Mouse (Mus musculus): ENCODE measurements around the gene Gm10720. TPM values are rescaled to one million over a fixed set of nuclear protein-coding genes. Genes with fewer than 3 reads are reported as not detected.
A peak's percentile ranks its signal among the peaks of the same experiment; 100 is the strongest.
"Not testable (repeated sequence)": the region's sequence is repeated elsewhere in the genome, so short reads cannot be mapped to it uniquely, and the experiment has no call there.

Gene Gm10720
- polyA plus RNA-seq (2014; fragmentation: Nextera tagmentation; extraction: Ambion mirVana), result not detected in 2 replicates

DNA sequence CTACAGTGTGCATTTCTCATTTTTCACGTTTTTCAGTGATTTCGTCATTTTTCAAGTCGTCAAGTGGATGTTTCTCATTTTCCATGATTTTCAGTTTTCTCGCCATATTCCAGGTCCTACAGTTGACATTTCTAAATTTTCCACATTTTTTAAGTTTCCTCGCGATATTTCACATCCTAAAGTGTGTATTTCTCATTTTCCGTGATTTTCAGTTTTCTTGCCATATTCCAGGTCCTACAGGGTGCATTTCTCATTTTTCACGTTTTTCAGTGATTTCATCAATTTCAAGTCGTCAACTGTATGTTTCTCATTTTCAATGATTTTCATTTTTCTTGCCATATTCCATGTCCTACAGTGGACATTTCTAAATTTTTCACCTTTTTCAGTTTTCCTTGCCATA, at the start of gene Gm10720:
Gene Gm10720, plus strand, starts transcription at position 301 of the 400 bp plus-strand sequence.
- H3K4me2 ChIP-seq (ENCODE audit: low read length); H3K27me3 ChIP-seq (replicated peaks; ENCODE audit: control insufficient read depth, insufficient read depth, low read length); DNase-seq (ENCODE audit: low spot score); H3K4me1 ChIP-seq (ENCODE audit: control insufficient read depth, insufficient read depth, low read length); H3K4me3 ChIP-seq (ENCODE audit: low read depth, low read length); H3K9me3 ChIP-seq (replicated peaks; ENCODE audit: control insufficient read depth, low read length); ATAC-seq; H3K9ac ChIP-seq (ENCODE audit: low read length); H3K36me3 ChIP-seq (ENCODE audit: control insufficient read depth, insufficient read depth, low read length); H3K27ac ChIP-seq (ENCODE audit: low read depth, low read length): not testable (repeated sequence)
- WGBS, result 58% methylated on average over 4 of the region's 9 CpGs

DNA sequence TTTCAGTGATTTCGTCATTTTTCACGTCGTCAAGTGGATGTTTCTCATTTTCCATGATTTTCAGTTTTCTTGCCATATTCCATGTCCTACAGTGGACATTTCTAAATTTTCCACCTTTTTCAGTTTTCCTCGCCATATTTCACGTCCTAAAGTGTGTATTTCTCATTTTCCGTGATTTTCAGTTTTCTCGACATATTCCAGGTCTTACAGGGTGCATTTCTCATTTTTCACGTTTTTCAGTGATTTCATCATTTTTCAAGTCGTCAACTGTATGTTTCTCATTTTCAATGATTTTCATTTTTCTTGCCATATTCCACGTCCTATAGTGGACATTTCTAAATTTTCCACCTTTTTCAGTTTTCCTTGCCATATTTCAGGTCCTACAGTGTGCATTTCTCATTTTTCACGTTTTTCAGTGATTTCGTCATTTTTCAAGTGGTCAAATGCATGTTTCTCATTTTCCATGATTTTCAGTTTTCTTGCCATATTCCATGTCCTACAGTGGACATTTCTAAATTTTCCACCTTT, 14.9 kb upstream of the Gm10720 start, which contains the start of gene Gm10722:
Gene Gm10722, plus strand, starts transcription at position 478 of the 528 bp plus-strand sequence.
- 70% methylated on average over 12 of the region's 12 CpGs for WGBS
- not testable (repeated sequence) for H3K27ac ChIP-seq (ENCODE audit: low read depth, low read length); ATAC-seq; H3K27me3 ChIP-seq (replicated peaks; ENCODE audit: control insufficient read depth, insufficient read depth, low read length); H3K4me2 ChIP-seq (ENCODE audit: low read length); H3K9ac ChIP-seq (ENCODE audit: low read length); H3K4me3 ChIP-seq (ENCODE audit: low read depth, low read length); H3K4me1 ChIP-seq (ENCODE audit: control insufficient read depth, insufficient read depth, low read length); H3K36me3 ChIP-seq (ENCODE audit: control insufficient read depth, insufficient read depth, low read length); H3K9me3 ChIP-seq (replicated peaks; ENCODE audit: control insufficient read depth, low read length)
- peak; percentile 12 for DNase-seq (ENCODE audit: low spot score)

DNA sequence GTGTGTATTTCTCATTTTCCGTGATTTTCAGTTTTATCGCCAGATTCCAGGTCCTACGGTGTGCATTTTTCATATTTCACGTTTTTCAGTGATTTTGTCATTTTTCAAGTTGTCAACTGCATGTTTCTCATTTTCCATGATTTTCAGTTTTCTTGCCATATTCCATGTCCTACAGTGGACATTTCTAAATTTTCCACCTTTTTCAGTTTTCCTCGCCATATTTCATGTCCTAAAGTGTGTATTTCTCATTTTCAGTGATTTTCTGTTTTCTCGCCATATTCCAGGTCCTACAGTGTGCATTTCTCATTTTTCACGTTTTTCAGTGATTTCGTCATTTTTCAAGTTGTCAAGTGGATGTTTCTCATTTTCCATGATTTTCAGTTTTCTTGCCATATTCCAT, 14.4 kb upstream of the Gm10720 start:
- not testable (repeated sequence) for H3K4me1 ChIP-seq (ENCODE audit: control insufficient read depth, insufficient read depth, low read length)

DNA sequence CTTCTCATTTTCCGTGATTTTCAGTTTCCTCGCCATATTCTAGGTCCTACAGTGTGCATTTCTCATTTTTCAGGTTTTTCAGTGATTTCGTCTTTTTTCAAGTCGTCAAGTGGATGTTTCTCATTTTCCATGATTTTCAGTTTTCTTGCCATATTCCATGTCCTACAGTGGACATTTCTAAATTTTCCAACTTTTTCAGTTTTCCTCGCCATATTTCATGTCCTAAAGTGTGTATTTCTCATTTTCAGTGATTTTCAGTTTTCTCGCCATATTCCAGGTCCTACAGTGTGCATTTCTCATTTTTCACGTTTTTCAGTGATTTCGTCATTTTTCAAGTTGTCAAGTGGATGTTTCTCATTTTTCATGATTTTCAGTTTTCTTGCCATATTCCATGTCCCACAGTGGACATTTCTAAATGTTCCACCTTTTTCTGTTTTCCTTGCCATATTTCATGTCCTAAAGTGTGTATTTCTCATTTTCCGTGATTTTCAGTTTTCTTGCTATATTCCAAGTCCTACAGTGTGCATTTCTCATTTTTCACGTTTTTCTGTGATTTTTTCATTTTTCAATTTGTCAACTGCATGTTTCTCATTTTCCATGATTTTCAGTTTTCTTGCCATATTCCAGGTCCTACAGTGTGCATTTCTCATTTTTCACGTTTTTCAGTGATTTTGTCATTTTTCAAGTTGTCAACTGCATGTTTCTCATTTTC, 13.3 kb upstream of the Gm10720 start:
- peak; percentile 10 for DNase-seq (ENCODE audit: low spot score)
- not testable (repeated sequence) for H3K4me3 ChIP-seq (ENCODE audit: low read depth, low read length); H3K27me3 ChIP-seq (replicated peaks; ENCODE audit: control insufficient read depth, insufficient read depth, low read length); H3K36me3 ChIP-seq (ENCODE audit: control insufficient read depth, insufficient read depth, low read length); H3K27ac ChIP-seq (ENCODE audit: low read depth, low read length); H3K4me1 ChIP-seq (ENCODE audit: control insufficient read depth, insufficient read depth, low read length); H3K4me2 ChIP-seq (ENCODE audit: low read length); H3K9me3 ChIP-seq (replicated peaks; ENCODE audit: control insufficient read depth, low read length); H3K9ac ChIP-seq (ENCODE audit: low read length)
- 57% methylated on average over 8 of the region's 11 CpGs for WGBS
- peak; percentile 87 for ATAC-seq

More for the DNA sequence above, 14.4 kb upstream of the Gm10720 start:
- H3K27me3 ChIP-seq (replicated peaks; ENCODE audit: control insufficient read depth, insufficient read depth, low read length); H3K9ac ChIP-seq (ENCODE audit: low read length); H3K36me3 ChIP-seq (ENCODE audit: control insufficient read depth, insufficient read depth, low read length); H3K4me2 ChIP-seq (ENCODE audit: low read length); DNase-seq (ENCODE audit: low spot score); ATAC-seq; H3K4me3 ChIP-seq (ENCODE audit: low read depth, low read length); H3K27ac ChIP-seq (ENCODE audit: low read depth, low read length); H3K9me3 ChIP-seq (replicated peaks; ENCODE audit: control insufficient read depth, low read length): not testable (repeated sequence)
- 65% methylated on average over 8 of the region's 8 CpGs for whole genome bisulfite sequencing

DNA sequence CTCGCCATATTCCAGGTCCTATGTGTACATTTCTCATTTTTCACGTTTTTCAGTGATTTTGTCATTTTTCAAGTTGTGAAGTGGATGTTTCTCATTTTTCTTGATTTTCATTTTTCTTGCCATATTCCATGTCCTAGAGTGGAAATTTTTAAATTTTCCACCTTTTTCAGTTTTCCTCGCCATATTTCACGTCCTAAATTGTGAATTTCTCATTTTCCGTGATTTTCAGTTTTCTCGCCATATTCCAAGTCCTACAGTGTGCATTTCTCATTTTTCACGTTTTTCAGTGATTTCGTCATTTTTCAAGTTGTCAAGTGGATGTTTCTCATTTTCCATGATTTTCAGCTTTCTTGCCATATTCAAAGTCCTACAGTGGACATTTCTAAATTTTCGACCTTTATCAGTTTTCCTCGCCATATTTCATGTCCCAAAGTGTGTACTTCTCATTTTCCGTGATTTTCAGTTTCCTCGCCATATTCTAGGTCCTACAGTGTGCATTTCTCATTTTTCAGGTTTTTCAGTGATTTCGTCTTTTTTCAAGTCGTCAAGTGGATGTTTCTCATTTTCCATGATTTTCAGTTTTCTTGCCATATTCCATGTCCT, 12.6 kb upstream of the Gm10720 start, which contains the start of gene Gm11168:
Gene Gm11168, plus strand, starts transcription at position 553 of the 603 bp plus-strand sequence.
- WGBS, result 69% methylated on average over 5 of the region's 14 CpGs
- DNase-seq (ENCODE audit: low spot score); ATAC-seq: not testable (repeated sequence)

DNA sequence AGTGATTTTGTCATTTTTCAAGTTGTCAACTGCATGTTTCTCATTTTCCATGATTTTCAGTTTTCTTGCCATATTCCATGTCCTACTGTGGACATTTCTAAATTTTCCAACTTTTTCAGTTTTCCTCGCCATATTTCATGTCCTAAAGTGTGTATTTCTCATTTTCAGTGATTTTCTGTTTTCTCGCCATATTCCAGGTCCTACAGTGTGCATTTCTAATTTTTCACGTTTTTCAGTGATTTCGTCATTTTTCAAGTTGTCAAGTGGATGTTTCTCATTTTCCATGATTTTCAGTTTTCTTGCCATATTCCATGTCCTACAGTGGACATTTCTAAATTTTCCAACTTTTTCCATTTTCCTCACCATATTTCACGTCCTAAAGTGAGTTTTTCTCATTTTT, 9.3 kb upstream of the Gm10720 start:
- not testable (repeated sequence) for ATAC-seq; H3K4me3 ChIP-seq (ENCODE audit: low read depth, low read length); DNase-seq (ENCODE audit: low spot score); H3K4me1 ChIP-seq (ENCODE audit: control insufficient read depth, insufficient read depth, low read length); H3K36me3 ChIP-seq (ENCODE audit: control insufficient read depth, insufficient read depth, low read length); H3K9ac ChIP-seq (ENCODE audit: low read length); H3K27ac ChIP-seq (ENCODE audit: low read depth, low read length); H3K4me2 ChIP-seq (ENCODE audit: low read length); H3K27me3 ChIP-seq (replicated peaks; ENCODE audit: control insufficient read depth, insufficient read depth, low read length)
- H3K9me3 ChIP-seq (replicated peaks; ENCODE audit: control insufficient read depth, low read length), result peaks cover 10% of the 10 kb centered on the region
- 82% methylated on average over 1 of the region's 5 CpGs for WGBS

More for the DNA sequence above, 12.6 kb upstream of the Gm10720 start, which contains the start of gene Gm11168:
- H3K27ac ChIP-seq (ENCODE audit: low read depth, low read length); H3K4me3 ChIP-seq (ENCODE audit: low read depth, low read length); H3K4me1 ChIP-seq (ENCODE audit: control insufficient read depth, insufficient read depth, low read length); H3K36me3 ChIP-seq (ENCODE audit: control insufficient read depth, insufficient read depth, low read length); H3K4me2 ChIP-seq (ENCODE audit: low read length); H3K27me3 ChIP-seq (replicated peaks; ENCODE audit: control insufficient read depth, insufficient read depth, low read length); H3K9me3 ChIP-seq (replicated peaks; ENCODE audit: control insufficient read depth, low read length); H3K9ac ChIP-seq (ENCODE audit: low read length): not testable (repeated sequence)

DNA sequence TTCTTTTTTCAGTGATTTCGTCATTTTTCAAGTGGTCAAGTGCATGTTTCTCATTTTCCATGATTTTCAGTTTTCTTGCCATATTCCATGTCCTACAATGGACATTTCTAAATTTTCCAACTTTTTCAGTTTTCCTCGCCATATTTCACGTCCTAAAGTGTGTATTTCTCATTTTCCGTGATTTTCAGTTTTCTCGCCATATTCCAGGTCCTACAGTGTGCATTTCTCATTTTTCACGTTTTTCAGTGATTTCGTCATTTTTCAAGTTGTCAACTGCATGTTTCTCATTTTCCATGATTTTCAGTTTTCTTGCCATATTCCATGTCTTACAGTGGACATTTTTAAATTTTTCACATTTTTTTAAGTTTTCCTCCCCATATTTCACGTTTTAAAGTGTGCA, 8.8 kb upstream of the Gm10720 start:
- H3K9ac ChIP-seq (ENCODE audit: low read length); H3K4me1 ChIP-seq (ENCODE audit: control insufficient read depth, insufficient read depth, low read length); DNase-seq (ENCODE audit: low spot score); H3K4me2 ChIP-seq (ENCODE audit: low read length); H3K27me3 ChIP-seq (replicated peaks; ENCODE audit: control insufficient read depth, insufficient read depth, low read length); H3K27ac ChIP-seq (ENCODE audit: low read depth, low read length); H3K4me3 ChIP-seq (ENCODE audit: low read depth, low read length); H3K36me3 ChIP-seq (ENCODE audit: control insufficient read depth, insufficient read depth, low read length): not testable (repeated sequence)
- peaks cover 10% of the 10 kb centered on the region for H3K9me3 ChIP-seq (replicated peaks; ENCODE audit: control insufficient read depth, low read length)
- WGBS, result 59% methylated on average over 8 of the region's 8 CpGs
- peak; percentile 60 for ATAC-seq

DNA sequence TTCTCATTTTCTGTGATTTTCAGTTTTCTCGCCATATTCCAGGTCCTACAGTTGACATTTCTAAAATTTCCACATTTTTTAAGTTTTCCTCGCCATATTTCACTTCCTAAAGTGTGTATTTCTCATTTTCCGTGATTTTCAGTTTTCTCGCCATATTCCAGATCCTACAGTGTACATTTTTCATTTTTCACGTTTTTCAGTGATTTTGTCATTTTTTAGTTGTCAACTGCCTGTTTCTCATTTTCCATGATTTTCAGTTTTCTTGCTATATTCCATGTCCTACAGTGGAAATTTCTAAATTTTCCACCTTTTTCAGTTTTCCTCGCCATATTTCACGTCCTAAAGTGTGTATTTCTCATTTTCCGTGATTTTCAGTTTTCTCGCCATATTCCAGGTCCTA, 8.2 kb upstream of the Gm10720 start:
- not testable (repeated sequence) for H3K27ac ChIP-seq (ENCODE audit: low read depth, low read length); H3K9ac ChIP-seq (ENCODE audit: low read length); H3K4me3 ChIP-seq (ENCODE audit: low read depth, low read length); H3K27me3 ChIP-seq (replicated peaks; ENCODE audit: control insufficient read depth, insufficient read depth, low read length); H3K36me3 ChIP-seq (ENCODE audit: control insufficient read depth, insufficient read depth, low read length); H3K4me1 ChIP-seq (ENCODE audit: control insufficient read depth, insufficient read depth, low read length); H3K4me2 ChIP-seq (ENCODE audit: low read length)
- H3K9me3 ChIP-seq (replicated peaks; ENCODE audit: control insufficient read depth, low read length), result peaks cover 10% of the 10 kb centered on the region
- DNase-seq (ENCODE audit: low spot score) (peak; percentile 0), ATAC-seq (0 out of 2 replicates have a peak, but pooled peaks have one; percentile 9)
- WGBS, result 75% methylated on average over 7 of the region's 9 CpGs

DNA sequence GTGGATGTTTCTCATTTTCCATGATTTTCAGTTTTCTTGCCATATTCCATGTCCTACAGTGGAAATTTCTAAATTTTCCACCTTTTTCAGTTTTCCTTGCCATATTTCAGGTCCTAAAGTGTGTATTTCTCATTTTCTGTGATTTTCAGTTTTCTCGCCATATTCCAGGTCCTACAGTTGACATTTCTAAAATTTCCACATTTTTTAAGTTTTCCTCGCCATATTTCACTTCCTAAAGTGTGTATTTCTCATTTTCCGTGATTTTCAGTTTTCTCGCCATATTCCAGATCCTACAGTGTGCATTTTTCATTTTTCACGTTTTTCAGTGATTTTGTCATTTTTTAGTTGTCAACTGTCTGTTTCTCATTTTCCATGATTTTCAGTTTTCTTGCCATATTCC, 6.1 kb upstream of the Gm10720 start:
- not testable (repeated sequence) for H3K4me3 ChIP-seq (ENCODE audit: low read depth, low read length); H3K4me1 ChIP-seq (ENCODE audit: control insufficient read depth, insufficient read depth, low read length); DNase-seq (ENCODE audit: low spot score); H3K36me3 ChIP-seq (ENCODE audit: control insufficient read depth, insufficient read depth, low read length); H3K4me2 ChIP-seq (ENCODE audit: low read length); H3K9ac ChIP-seq (ENCODE audit: low read length); H3K27me3 ChIP-seq (replicated peaks; ENCODE audit: control insufficient read depth, insufficient read depth, low read length); H3K27ac ChIP-seq (ENCODE audit: low read depth, low read length)
- no CpG with 5 or more reads among the region's 5 CpGs for WGBS
- H3K9me3 ChIP-seq (replicated peaks; ENCODE audit: control insufficient read depth, low read length), result peaks cover 10% of the 10 kb centered on the region
- peak; percentile 47; the same call in 1 of the 2 replicates for ATAC-seq
